Mouse (Mus musculus): ENCODE measurements at regions not wholly inside any gene's neighbourhood (a gene's known extent, or its start where the extent isn't known, plus 50 kb on each side); places are given as distances from the start of the nearest gene placed in this dataset.
"Not testable (repeated sequence)": the region's sequence is repeated elsewhere in the genome, so short reads cannot be mapped to it uniquely, and the experiment has no call there.

DNA sequence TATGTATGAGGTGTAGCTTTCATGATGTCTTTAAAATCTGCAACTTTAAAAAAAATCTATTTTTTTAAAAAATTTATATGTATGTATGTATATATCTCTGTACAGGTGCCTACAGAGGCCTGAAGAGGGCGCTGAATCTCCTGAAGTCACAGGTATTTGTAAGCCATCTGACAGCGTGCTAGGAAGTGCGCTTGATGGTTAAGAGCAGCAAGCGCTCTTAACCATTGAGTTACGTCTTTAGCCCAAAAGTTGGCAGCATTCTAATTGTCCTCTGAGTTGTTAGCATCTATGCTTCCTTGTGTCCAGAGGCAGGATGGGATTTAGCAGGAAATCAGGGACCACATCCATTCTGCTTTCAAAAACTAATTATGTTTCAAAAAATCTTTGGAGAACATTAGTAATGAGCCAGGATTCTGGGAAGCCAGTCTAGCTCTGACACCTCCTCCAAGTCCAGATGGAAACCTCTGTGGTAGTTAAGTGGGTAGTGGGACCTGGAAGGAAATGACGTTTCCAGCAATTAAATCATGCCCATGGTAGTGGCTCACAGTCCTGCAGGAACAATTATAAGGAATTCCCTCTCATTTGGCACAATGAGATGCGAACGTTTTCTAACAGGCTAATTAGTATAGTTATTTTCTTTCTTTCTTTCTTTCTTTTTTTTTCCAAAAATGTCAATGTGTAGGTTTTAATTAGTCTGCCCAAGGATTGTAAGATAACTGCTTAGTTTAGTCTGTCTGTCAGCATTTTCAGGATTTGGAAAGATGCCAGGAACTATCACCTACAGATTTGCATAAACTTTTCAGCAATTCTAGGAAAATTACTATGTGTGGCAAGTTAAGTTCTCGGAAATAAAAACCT lies 333.3 kb upstream of the Tmpo start:
- ATAC-seq (ENCODE audit: extremely low read depth, insufficient number of reproducible peaks, low FRiP score, poor library complexity, severe bottlenecking): no peak

DNA sequence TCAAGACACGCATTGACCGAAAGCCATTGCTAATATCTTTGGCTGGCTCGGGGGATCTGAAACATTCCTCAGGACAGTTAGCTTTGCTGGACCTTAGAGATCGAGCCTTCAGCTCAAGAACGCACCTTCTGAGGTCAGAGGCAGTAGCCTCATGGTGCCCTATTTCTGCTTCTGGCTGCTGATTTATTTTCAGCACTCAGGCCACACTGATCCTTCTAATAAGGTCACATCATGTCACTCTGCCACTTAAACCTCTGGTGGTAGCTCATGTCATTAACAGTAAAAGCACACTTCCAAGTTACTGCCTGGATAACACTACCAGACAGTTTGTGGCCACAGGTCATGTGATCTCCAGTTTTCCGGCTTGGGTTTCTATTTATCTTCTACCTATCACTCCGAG lies 325.9 kb upstream of the Tmpo start:
- no peak for ATAC-seq (ENCODE audit: extremely low read depth, insufficient number of reproducible peaks, low FRiP score, poor library complexity, severe bottlenecking)

DNA sequence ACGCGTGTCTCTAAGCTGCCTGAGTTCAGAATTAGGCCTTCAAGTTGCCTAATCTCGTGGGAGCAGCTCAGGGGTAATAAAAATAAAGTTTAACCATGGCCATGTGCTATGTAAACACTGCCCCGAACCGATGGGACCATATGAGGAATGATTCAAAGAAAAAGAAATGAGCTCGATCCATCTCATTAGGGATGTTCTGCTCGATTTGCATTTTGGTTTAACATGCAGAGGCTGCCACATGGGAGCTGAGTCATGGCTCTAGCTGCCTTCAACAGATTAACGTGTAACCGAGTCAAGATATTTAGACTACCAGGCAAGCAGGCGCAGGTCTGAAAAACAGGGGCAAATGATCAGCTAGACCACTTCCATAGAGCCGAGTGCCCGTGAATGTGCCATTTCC lies 323.8 kb upstream of the Tmpo start:
- no peak for ATAC-seq (ENCODE audit: extremely low read depth, insufficient number of reproducible peaks, low FRiP score, poor library complexity, severe bottlenecking)

DNA sequence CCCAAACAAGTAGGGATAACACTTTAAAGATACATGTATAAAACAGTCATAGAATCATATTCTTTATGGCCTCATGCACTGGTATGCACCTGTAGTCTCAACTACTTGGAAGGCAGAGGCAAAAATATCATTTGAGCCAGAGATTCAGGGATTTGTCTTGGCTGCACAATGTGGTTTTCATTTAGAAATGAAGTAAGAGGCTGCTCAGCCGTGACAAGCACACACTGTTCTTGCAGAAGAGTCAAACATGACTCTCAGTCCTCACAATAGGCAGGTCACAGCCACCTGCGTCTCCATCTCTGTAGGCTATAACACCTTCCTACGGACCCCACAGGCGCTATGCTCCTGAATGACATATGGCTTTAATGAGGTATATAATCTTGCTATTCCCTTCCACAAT lies 317.4 kb upstream of the Tmpo start:
- no peak for ATAC-seq (ENCODE audit: extremely low read depth, insufficient number of reproducible peaks, low FRiP score, poor library complexity, severe bottlenecking)

DNA sequence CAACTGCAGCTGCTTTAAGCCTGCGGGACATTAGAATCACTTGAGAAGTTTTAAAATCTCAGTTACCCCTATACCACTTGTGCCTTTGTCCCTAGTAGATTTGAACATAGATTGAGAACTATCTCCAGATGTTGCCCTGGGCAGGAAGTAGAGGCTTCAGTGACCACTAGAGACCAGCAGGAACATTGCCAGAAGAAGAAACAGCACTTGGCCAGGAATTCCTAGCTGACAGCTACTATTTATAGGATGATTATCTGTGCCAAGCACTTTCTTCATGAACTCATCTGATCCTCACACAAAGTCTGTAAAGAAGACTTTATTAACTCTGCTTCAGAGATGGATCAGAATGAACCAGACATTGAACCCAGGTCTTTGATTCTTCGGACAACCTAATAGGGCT lies 283.6 kb upstream of the Tmpo start:
- ATAC-seq (ENCODE audit: extremely low read depth, insufficient number of reproducible peaks, low FRiP score, poor library complexity, severe bottlenecking): no peak

DNA sequence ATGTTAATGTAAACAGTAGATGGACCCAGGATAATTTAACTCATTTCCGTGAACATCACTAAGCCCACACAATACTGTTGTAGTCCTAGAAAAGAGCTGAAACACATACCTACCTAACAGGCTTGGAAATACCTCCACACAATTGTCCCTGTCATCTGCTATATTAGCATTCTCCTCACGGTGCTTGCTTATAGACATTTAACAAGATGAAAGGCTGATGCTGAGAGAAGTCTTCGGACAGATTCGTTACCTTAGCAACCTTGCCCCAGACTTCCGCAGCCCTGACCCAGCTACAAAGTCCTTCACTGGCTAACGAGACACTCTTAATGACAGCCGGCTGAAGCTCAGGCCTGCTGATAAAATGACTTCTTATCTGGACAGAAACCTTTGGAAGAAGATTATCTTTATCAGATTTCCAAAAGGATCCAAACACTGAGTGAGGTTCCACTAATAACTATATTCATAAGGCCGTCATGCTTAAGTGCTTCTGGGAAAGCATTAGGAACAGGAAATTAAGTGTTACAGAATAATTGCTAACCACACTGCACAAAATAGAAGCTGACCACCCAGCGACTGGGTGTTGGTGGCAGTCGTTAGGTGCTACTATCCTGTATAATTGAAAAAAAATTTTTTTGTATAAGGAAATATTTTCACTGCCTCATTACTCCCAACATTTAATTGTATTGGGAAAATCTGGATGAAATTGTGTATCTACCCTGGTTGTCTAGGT lies 267.0 kb upstream of the Tmpo start:
- no peak for ATAC-seq (ENCODE audit: extremely low read depth, insufficient number of reproducible peaks, low FRiP score, poor library complexity, severe bottlenecking)

DNA sequence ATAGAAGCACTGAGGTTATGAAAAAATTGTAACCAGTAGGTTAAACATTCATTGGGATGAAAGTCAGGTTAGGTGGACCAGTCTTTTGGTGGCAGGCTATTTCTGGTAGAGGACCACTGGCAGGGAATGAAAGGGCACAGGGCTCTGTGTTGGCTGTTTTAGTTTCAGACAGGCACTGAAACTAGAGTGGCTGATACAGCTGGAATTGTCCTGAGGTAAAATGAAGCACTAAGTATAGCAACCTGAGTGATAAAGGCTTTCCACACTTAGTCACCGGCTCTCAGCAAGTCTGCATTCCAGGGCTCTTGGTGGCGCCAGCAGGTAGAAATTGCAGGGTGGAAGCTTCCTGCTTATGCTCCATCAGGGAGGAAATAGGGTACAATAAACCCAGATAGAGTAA lies 262.2 kb upstream of the Tmpo start:
- no peak for ATAC-seq (ENCODE audit: extremely low read depth, insufficient number of reproducible peaks, low FRiP score, poor library complexity, severe bottlenecking)

DNA sequence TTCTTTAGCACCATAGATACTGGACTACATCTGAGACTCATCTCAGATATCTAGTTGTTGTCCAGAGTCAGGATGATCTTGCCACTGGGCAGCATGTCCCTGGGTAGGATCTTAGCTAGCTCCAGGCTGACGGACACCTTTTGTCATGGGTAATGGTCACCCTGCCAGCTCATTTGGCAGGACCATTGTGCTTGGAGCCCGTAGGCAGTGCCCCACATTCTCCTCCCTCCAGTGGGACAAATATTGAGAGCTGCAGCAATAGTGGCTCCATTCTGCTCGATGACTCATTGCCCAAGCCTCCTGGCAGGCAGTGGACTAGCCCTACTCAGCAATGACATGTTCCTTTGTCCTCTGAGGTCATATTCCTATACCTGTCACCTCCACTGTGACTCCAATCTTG lies 258.9 kb upstream of the Tmpo start:
- no peak for ATAC-seq (ENCODE audit: extremely low read depth, insufficient number of reproducible peaks, low FRiP score, poor library complexity, severe bottlenecking)

DNA sequence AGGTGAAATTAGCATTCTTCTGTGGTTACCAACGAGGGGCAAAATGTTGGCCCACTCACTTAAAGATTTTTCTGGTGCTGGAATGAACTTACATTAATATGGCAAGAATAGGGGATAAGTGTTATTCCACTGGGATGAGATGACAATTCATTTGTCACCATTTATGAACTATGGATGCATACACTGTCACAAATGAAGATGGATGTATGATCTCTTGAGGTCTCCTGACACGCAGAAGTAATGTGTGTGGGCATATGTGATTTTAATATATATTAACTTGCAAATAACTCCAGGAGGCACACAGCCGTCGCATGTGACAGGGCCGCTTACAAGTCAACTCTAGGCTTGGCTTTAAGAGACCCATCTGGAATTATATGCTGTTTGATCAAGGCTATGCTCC lies 256.8 kb upstream of the Tmpo start:
- ATAC-seq (ENCODE audit: extremely low read depth, insufficient number of reproducible peaks, low FRiP score, poor library complexity, severe bottlenecking): no peak

DNA sequence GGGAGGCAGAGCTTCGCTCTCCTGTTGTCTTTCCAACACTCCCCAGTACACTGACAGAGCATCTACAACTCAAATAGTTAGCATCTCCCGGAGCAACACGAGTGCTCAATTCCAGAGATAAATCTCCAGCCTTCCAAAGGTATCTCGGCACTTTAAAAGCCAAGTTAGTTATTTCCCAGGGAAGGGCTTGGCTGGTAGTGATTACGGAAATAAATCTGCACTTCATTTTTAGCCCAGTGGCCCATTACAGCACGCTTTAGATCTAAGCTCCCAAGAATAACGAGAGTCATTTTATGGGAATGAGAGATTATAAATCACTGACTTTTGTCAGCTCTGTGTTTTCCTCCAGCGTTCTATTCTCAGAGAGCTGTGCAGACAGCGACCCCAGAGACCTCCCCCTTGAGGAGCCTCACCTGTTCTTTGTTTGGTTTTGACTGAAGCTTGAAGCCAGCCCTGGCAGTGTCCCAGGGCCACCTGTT lies 255.0 kb upstream of the Tmpo start:
- ATAC-seq (ENCODE audit: extremely low read depth, insufficient number of reproducible peaks, low FRiP score, poor library complexity, severe bottlenecking): no peak

DNA sequence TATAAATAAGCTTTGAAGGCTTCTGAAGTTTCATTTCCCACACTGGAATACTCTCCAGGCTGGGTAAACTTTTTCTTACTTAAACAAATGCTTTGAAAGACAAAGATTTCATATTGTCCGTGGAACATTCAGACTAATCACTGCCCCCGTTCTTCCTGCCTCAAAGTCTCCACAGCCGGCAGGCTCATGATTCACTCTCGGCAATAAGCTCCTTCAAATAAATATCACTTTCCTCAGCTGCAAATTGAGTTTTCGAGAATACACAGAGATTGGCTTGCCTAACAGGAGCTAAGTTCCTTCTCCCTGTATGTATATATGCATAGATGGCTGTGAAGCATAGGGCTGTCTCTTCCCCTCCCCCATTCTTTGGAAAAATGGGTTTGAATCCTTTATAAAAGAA lies 249.2 kb upstream of the Tmpo start:
- no peak for ATAC-seq (ENCODE audit: extremely low read depth, insufficient number of reproducible peaks, low FRiP score, poor library complexity, severe bottlenecking)

DNA sequence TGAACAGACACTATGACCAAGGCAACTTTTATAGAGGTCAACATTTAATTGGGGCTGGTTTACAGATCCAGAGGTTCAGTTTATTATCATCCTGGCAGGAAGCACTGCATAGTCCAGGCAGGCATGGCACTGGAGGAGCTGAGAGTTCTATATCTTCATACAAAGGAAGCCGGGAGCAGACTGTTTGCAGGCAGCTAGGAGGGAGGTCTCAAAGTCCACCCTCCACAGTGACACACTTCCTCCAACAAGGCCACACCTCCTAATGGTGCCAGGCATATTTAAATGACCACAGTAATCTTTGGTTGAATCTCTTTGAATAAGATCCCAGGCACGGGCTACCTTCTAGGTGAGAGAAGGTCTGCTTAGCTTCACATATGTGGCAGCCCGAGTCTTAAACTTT lies 245.5 kb upstream of the Tmpo start:
- no peak for ATAC-seq (ENCODE audit: extremely low read depth, insufficient number of reproducible peaks, low FRiP score, poor library complexity, severe bottlenecking)

DNA sequence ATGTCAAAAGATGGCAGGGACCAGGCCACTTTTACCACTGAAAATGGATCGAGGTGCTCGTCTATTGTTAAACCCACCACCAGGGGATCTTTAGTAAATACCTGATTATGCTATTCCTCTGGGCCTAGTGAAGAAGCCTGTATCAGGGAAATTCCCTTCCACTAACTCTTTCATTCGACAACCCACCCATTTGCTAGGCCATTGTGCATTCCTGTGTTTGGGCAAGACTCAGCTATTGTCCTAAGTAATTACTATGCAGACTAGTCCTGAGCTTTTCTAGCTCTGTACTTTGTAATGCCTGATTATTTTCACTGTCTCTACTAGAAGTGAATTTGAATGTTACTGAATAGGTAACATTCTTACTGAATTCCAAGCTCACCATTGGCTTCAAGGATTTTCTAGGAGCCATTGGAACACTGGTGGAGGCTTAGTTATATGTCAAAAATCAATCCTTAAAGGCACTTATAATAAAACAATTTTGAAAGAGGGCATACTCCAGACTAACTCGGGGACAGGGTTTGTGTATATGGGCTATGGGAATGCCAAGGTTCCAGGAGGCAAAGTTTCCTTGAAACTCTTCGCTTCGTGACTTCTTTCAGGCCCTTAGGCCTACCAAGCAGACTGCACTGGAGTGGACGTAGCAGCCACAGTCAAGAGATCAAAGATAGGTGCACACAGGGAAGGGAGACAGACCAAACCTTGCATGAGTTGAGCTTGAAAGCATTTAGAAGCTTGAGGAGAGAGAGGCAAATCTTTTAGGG lies 244.7 kb upstream of the Tmpo start:
- ATAC-seq (ENCODE audit: extremely low read depth, insufficient number of reproducible peaks, low FRiP score, poor library complexity, severe bottlenecking): not testable (repeated sequence)

DNA sequence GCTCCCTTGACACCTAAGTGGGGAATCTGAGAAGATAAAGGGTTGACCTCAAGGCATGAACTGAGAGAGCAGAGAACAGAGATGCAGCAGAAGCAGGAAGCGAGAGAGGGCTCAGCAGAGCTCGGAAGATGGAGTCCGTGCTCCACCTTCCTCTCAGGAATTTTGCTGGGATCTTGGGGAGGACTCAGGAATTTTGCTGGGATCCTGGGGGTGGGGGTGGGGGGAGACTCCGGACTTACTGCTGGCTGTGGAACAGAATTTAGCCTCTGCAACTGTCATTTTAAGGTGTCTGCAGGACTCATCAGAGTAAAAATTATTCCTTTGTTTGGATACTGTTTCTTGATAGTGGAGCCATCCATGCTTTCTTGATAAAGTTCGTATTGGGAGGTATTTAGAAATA lies 243.7 kb upstream of the Tmpo start:
- ATAC-seq (ENCODE audit: extremely low read depth, insufficient number of reproducible peaks, low FRiP score, poor library complexity, severe bottlenecking): no peak

DNA sequence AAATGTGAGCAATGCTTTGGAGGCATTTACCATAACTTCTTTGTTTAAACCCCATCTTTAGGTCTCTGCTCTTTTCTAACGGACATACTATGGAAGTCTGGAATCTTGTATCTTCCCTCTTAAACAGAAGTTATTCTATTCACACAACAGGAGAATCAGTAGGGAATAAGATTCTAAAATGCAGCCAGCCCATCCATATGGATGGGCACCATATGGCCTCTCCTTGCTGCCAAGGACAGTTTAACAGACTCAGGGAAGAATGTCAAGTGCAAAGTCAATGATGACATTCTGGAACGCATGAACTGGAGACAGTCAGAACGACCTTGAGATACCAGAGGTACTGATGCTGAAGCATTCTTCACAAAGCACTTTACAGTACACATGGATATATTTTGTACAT lies 206.1 kb upstream of the Tmpo start:
- no peak for ATAC-seq (ENCODE audit: extremely low read depth, insufficient number of reproducible peaks, low FRiP score, poor library complexity, severe bottlenecking)

DNA sequence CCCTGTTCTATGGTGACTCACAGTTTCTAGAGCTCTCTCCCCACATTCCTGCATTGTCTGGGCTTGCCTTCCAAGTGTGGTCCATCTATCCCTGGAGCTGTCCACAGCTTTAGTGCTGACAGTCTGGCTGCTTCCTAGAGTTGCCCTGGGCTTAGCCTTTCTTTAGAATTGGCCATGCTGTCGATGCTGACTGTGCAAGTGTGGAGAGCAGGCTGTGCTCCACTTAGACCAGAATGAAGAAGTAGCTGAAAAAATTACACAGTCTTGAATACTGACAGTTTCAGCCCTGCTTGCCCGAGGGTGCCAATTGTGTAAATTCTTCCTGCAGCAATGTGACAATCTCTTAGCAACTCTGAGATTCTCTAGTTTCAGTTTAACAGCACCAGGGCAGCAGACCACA lies 203.3 kb upstream of the Tmpo start:
- no peak for ATAC-seq (ENCODE audit: extremely low read depth, insufficient number of reproducible peaks, low FRiP score, poor library complexity, severe bottlenecking)

DNA sequence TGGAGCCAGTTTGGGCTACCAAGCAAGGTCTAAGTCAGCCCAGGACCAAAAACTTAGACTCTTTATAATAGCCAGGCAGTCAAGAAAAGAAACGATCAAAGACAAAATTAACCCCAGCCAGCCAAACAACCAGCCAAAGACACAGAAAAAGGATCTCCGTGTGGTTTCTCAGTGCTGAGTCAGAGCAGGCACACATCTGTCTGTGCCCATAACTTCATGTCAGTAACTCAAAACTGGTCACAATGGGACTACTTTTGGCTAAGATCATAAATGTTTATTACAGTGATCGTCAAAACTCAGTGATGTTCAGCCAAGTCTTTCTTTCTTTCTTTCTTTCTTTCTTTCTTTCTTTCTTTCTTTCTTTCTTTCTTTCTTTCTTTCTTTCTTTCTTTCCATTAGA lies 195.6 kb upstream of the Tmpo start:
- no peak for ATAC-seq (ENCODE audit: extremely low read depth, insufficient number of reproducible peaks, low FRiP score, poor library complexity, severe bottlenecking)

DNA sequence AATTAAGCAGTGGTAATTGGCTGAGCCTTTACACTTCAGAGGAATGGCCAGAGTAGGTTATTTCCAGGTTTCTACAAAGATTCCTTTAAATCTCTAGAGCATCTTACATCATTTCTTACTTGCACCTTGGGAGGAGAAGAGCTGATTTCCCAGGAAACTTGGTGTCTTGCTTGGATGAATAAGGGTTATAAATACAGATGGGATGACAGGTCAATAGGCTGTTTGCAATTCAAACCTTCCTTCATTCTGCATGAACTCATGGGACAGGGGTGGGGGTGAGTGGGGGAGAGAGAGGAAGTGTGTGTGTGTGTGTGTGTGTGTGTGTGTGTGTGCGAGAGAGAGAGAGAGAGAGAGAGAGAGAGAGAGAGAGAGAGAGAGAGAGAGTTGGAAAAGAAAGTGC lies 186.4 kb upstream of the Tmpo start:
- ATAC-seq (ENCODE audit: extremely low read depth, insufficient number of reproducible peaks, low FRiP score, poor library complexity, severe bottlenecking): no peak

DNA sequence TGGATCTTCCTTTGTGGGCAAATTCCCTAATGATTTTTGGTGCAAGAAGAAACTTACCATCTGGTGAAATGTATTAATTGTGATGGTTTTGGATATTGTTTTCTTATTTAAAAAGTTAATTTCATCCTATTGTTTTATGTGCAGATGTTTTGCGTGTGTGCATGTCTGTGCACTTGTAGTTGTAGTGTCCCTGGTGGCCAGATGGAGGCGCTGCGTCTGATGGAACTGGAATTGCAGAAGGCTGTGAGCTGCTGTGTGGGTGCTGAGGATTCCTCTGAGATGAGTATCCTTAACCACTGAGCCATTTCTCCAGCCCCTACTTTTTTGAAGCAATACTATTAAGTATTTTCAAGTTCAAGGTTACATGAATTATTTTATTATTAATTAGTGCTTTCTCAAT lies 181.5 kb upstream of the Tmpo start:
- ATAC-seq (ENCODE audit: extremely low read depth, insufficient number of reproducible peaks, low FRiP score, poor library complexity, severe bottlenecking): no peak

DNA sequence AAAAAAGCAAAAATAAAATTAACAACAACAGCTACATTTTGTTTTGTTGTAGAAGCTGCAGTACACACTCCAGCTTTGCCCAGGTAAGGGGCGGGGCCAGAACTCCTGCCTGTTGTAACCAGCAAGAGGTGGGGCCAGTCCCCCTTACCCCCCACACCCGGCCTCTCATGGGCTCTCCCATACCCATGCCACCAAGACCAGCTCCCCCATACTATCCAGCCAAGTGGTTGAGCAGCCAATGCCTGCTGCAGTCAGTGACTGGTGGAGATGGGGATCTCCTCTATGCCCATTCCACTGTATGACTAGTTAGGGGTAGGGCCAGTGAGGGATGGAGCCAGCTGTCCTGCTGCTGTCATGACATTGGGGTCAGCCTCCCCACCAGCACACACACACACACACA lies 180.5 kb upstream of the Tmpo start:
- ATAC-seq (ENCODE audit: extremely low read depth, insufficient number of reproducible peaks, low FRiP score, poor library complexity, severe bottlenecking): no peak
